Mouse (Mus musculus) liver, embryonic 14.5 days (tissue): Measurements from ENCODE around the gene Nelfb. TPM values are rescaled to one million over a fixed set of nuclear protein-coding genes. Genes with fewer than 3 reads are reported as not detected.

ENCODE experiments used
- ATAC-seq: fragments of 200-750 bp; cut with Nextera tagmentation; 2 replicates; pipeline ENCODE4 v1.8.0; 2017; ENCODE audit warnings: moderate number of reproducible peaks, mild to moderate bottlenecking, moderate library complexity; ENCODE audit not compliant: insufficient read depth
- DNase-seq, 3 experiments: peaks; one replicate each; pipeline ENCODE4 v3.0.0-alpha.2; 2012 to 2013; ENCODE audit warnings: low read depth in 3 of 3, low spot score in 3 of 3
- H3K27ac ChIP-seq: fragments of 300-500 bp; sonication (generic); 2 replicates; pipeline ENCODE4 v1.5.1; 2014; ENCODE audit warnings: moderate library complexity, mild to moderate bottlenecking, control low read depth, inconsistent platforms
- H3K27me3 ChIP-seq: fragments of 300-500 bp; sonication (generic); 2 replicates; pipeline ENCODE4 v1.6.1; 2014; ENCODE audit warnings: mild to moderate bottlenecking, low read length, moderate library complexity; ENCODE audit not compliant: control insufficient read depth, insufficient read depth
- H3K36me3 ChIP-seq: fragments of 300-500 bp; sonication (generic); replicated peaks from 2 replicates; pipeline ENCODE4 v1.6.1; 2014; ENCODE audit warnings: low read depth; ENCODE audit not compliant: control insufficient read depth, insufficient read depth
- H3K4me1 ChIP-seq, 2 experiments: fragments of 200-500 bp in 1 of 2; fragments of 300-500 bp in 1 of 2; sonication (generic) in 1 of 2; replicated peaks; 2 replicates each; pipeline ENCODE4 v1.6.1; 2012 to 2014; ENCODE audit warnings: antibody characterized with exemption in 1 of 2, inconsistent platforms in 1 of 2, low read length in 1 of 2; ENCODE audit not compliant: control insufficient read depth in 2 of 2, insufficient read depth in 2 of 2
- H3K4me2 ChIP-seq: fragments of 300-500 bp; sonication (generic); 2 replicates; pipeline ENCODE4 v1.6.1; 2014; ENCODE audit warnings: low read depth, mild to moderate bottlenecking, control low read depth, moderate library complexity
- H3K4me3 ChIP-seq, 2 experiments: fragments of 200-500 bp in 1 of 2; fragments of 300-500 bp in 1 of 2; sonication (generic) in 1 of 2; 2 replicates each; pipeline ENCODE4 v1.5.1; 2012 to 2014; ENCODE audit warnings: low read depth in 2 of 2, low read length in 2 of 2, mild to moderate bottlenecking in 2 of 2, control low read depth in 1 of 2, inconsistent platforms in 1 of 2, moderate library complexity in 1 of 2; ENCODE audit not compliant: insufficient read depth in 1 of 2
- H3K9ac ChIP-seq: fragments of 300-500 bp; sonication (generic); replicated peaks from 2 replicates; pipeline ENCODE4 v1.6.1; 2014; ENCODE audit warnings: mild to moderate bottlenecking, control low read depth, moderate library complexity
- H3K9me3 ChIP-seq: fragments of 300-500 bp; sonication (generic); 2 replicates; pipeline ENCODE4 v1.6.1; 2016; ENCODE audit warnings: low read length, mixed read lengths; ENCODE audit not compliant: control insufficient read depth
- CTCF ChIP-seq: IDR thresholded peaks from 2 replicates; pipeline ENCODE4 v1.5.1; 2016; ENCODE audit warnings: antibody characterized with exemption, low read depth, control low read depth
- EP300 ChIP-seq: IDR thresholded peaks from 2 replicates; pipeline ENCODE4 v1.6.1; 2016; ENCODE audit warnings: antibody characterized with exemption, low read depth
- WGBS: fragments of 180-500 bp; shearing (Covaris S2); extraction: QIAGEN DNeasy Blood & Tissue Kit; methylation state at CpG from one replicate; pipeline ENCODE4 v1.1.7; 2014; ENCODE audit not compliant: insufficient replicate concordance; 5-methylcytosine and 5-hydroxymethylcytosine counted together
- polyA plus RNA-seq, 2 experiments: library from polyadenylated mRNA; depleted of rRNA in 1 of 2; stranded (reverse) in 1 of 2; unstranded in 1 of 2; fragments of >200 nt; fragmentation: Nextera tagmentation in 1 of 2; extraction: Ambion mirVana in 1 of 2; gene quantifications; 2 replicates each; pipeline versions ENCODE4 v1.2.1 to v1.2.3; 2012 to 2014

The Nelfb gene
- polyA plus RNA-seq, 2 experiments: 18.7 to 23.7 TPM

DNA sequence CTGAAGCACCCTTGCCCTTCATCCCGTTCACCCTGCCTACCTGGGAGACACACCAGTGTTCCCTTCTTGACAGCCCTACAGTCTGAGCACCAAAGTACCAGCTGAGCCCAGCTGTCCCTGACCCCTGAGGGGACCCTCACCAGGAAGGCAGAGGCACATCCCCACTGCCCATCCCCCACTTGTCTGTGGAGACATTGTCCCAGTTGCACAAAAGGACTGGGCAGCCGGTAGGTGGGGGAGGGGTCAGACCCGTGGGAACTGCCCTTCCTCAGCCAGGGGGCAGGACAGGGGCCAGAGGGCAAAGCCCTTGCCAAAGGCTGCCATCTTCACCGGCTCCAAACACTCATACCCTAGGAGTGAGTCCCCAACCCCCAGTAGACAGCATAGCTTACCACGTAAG, 41.5 kb downstream of the Nelfb start:
- H3K9me3 ChIP-seq: no peaks in the 10 kb centered on the region
- 47% methylated on average over 5 of the region's 5 CpGs for WGBS
- DNase-seq (no peak), ATAC-seq (no peak)
- no peak overlapping the region for H3K9ac ChIP-seq
- TF ChIP-seq CTCF (no peak), EP300 (no peak)
- no peaks in the 10 kb centered on the region for H3K27me3 ChIP-seq
- no peaks in the 10 kb centered on the region for H3K36me3 ChIP-seq
- H3K27ac ChIP-seq: no peak overlapping the region
- H3K4me1 ChIP-seq: peaks cover 22 to 34% of the 10 kb centered on the region in 2 experiments
- H3K4me3 ChIP-seq: no peak overlapping the region
- no peak overlapping the region for H3K4me2 ChIP-seq

GRCm38 (mm10) chr2:25168665-25168978, 42.7 kb downstream of the Nelfb start:
- Histone ChIP-seq H3K4me3 (no peak overlapping the region), H3K27ac (no peak overlapping the region), H3K27me3 (no peaks in the 10 kb centered on the region), H3K9me3 (no peaks in the 10 kb centered on the region), H3K4me1 (peaks cover 17 to 25% of the 10 kb centered on the region in 2 experiments), H3K9ac (peak overlapping the region; percentile 54; the same call in 1 of the 2 replicates), H3K36me3 (no peaks in the 10 kb centered on the region), H3K4me2 (peak overlapping the region; percentile 63)
- WGBS: 23% methylated on average over 2 of the region's 2 CpGs
- DNase-seq (no peak), ATAC-seq (peak; percentile 13; the same call in 1 of the 2 replicates)
- TF ChIP-seq EP300 (no peak), CTCF (no peak)

GRCm38 (mm10) chr2:25167919-25168664, 43.2 kb downstream of the Nelfb start:
- no peak for TF ChIP-seq EP300
- no peak for TF ChIP-seq CTCF
- peaks cover 12 to 25% of the 10 kb centered on the region in 2 experiments for H3K4me1 ChIP-seq

DNA sequence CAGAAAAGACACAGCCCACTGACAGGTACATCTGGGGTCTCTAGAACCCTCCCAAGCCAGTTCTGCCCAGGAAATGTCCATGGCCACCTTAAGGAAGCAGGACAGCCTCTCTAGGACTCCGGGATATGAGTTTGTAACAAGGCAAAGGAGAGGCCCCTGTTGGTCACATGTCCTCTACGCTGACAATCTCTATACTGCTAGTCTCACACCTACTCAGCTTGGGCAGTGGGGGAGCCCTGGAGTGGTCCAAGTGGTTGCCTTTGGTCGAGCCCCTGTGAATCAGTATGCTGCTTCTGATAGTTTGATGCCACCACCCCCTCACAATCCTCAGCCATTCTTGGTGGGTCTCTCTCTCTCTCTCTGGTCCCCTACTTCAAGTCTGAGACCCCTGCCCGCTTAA, 43.8 kb downstream of the Nelfb start:
- ATAC-seq (0 out of 2 replicates have a peak, but pooled peaks have one; percentile 42), DNase-seq (no peak)
- Histone ChIP-seq H3K4me1 (peaks cover 6 to 20% of the 10 kb centered on the region in 2 experiments), H3K36me3 (no peaks in the 10 kb centered on the region), H3K9me3 (no peaks in the 10 kb centered on the region), H3K4me3 (peak overlapping the region; percentile 15 to 35; a peak in 3 of 4 replicates), H3K4me2 (peak overlapping the region; percentile 63), H3K27me3 (no peaks in the 10 kb centered on the region), H3K27ac (no peak overlapping the region), H3K9ac (peak overlapping the region; percentile 54)
- 36% methylated on average over 4 of the region's 4 CpGs for WGBS
- TF ChIP-seq EP300 (no peak), CTCF (no peak)

More at GRCm38 (mm10) chr2:25167919-25168664, 43.2 kb downstream of the Nelfb start:
- Histone ChIP-seq H3K4me2 (peak overlapping the region; percentile 63), H3K9me3 (no peaks in the 10 kb centered on the region), H3K27me3 (no peaks in the 10 kb centered on the region), H3K9ac (peak overlapping the region; percentile 54), H3K36me3 (no peaks in the 10 kb centered on the region), H3K4me3 (peak overlapping the region; percentile 15 to 35; a peak in 3 of 4 replicates), H3K27ac (no peak overlapping the region)
- 4% methylated on average over 37 of the region's 41 CpGs for WGBS
- ATAC-seq: peak; percentile 65
- DNase-seq: no peak

- TF ChIP-seq CTCF (peak; percentile 69), EP300 (no peak)
- Histone ChIP-seq H3K4me2 (no peak overlapping the region), H3K9ac (no peak overlapping the region), H3K27me3 (no peaks in the 10 kb centered on the region), H3K9me3 (no peaks in the 10 kb centered on the region), H3K4me3 (no peak overlapping the region), H3K4me1 (0 out of 4 replicates have a peak, but pooled peaks cover 0 to 2% of the 10 kb centered on the region in 2 experiments), H3K36me3 (no peaks in the 10 kb centered on the region), H3K27ac (no peak overlapping the region)
- ATAC-seq (no peak), DNase-seq (no peak)
- WGBS: 21% methylated on average over 2 of the region's 2 CpGs
Observed at GRCm38 (mm10) chr2:25157655-25158054, 53.6 kb downstream of the Nelfb start.
